Mouse (Mus musculus): ENCODE measurements around the gene Styk1.

GRCm38 (mm10) chr6:131294435-131295112, 58.8 kb downstream of the Styk1 start:
- TF ChIP-seq POLR2A (IDR thresholded peaks at IDR 0.05; ENCODE audit: control insufficient read depth, extremely low read depth, insufficient read depth, low read length, poor library complexity) (no peak), CTCF (IDR thresholded peaks at IDR 0.05; ENCODE audit: borderline replicate concordance, control insufficient read depth, extremely low read depth, insufficient read depth, low read length, poor library complexity) (no peak)

All from thymus, adult 2 months (tissue).